Mouse (Mus musculus) ZHBTc4 (cell line): ENCODE data around the gene 2900011O08Rik.
A peak's percentile ranks its signal among the peaks of the same experiment; 100 is the strongest.

Source experiments
- DNase-seq: peaks from one replicate; pipeline ENCODE4 v3.0.0-alpha.2; 2011; ENCODE audit warnings: low read depth, low spot score

Gene 2900011O08Rik

GRCm38 (mm10) chr16:14004726-14005125 lies 18.3 kb downstream of the 2900011O08Rik start:
- no peak for DNase-seq

- DNase-seq: no peak
Measured at GRCm38 (mm10) chr16:14005266-14005665, 18.9 kb downstream of the 2900011O08Rik start.

- no peak for DNase-seq
Measured at GRCm38 (mm10) chr16:14008081-14008480, 21.7 kb downstream of the 2900011O08Rik start.

GRCm38 (mm10) chr16:14008708-14009107 lies 22.3 kb downstream of the 2900011O08Rik start:
- no peak for DNase-seq

- DNase-seq: no peak
Measured at GRCm38 (mm10) chr16:14009966-14010365, 23.6 kb downstream of the 2900011O08Rik start.

GRCm38 (mm10) chr16:14017306-14017705 lies 30.9 kb downstream of the 2900011O08Rik start:
- DNase-seq: peak; percentile 49

GRCm38 (mm10) chr16:14021166-14021822 lies 34.9 kb downstream of the 2900011O08Rik start:
- peak; percentile 64 for DNase-seq

GRCm38 (mm10) chr16:14025091-14025990 lies 38.9 kb downstream of the 2900011O08Rik start:
- DNase-seq: peak; percentile 25

GRCm38 (mm10) chr16:14029072-14029471 lies 42.7 kb downstream of the 2900011O08Rik start:
- DNase-seq: no peak

GRCm38 (mm10) chr16:14029851-14030250 lies 43.4 kb downstream of the 2900011O08Rik start:
- no peak for DNase-seq

- DNase-seq: no peak
Measured at GRCm38 (mm10) chr16:14030650-14031049, 44.2 kb downstream of the 2900011O08Rik start.

- no peak for DNase-seq
Measured at GRCm38 (mm10) chr16:14033076-14033475, 46.7 kb downstream of the 2900011O08Rik start.

- no peak for DNase-seq
Measured at GRCm38 (mm10) chr16:14042421-14042820, 56.0 kb downstream of the 2900011O08Rik start.

- DNase-seq: peak; percentile 39
Measured at GRCm38 (mm10) chr16:14044695-14045094, 58.3 kb downstream of the 2900011O08Rik start.

- no peak for DNase-seq
Measured at GRCm38 (mm10) chr16:14046224-14046756, 59.9 kb downstream of the 2900011O08Rik start.

- DNase-seq: no peak
Measured at GRCm38 (mm10) chr16:14052221-14052620, 65.8 kb downstream of the 2900011O08Rik start.

GRCm38 (mm10) chr16:14053116-14053515 lies 66.7 kb downstream of the 2900011O08Rik start:
- DNase-seq: no peak

GRCm38 (mm10) chr16:14055271-14055670 lies 68.9 kb downstream of the 2900011O08Rik start:
- DNase-seq: no peak

GRCm38 (mm10) chr16:14056734-14057133 lies 70.3 kb downstream of the 2900011O08Rik start:
- DNase-seq: no peak

- DNase-seq: peak; percentile 7
Measured at GRCm38 (mm10) chr16:14058541-14058940, 72.1 kb downstream of the 2900011O08Rik start.

- no peak for DNase-seq
Measured at GRCm38 (mm10) chr16:14059118-14059854, 72.9 kb downstream of the 2900011O08Rik start.

- no peak for DNase-seq
Measured at GRCm38 (mm10) chr16:14059869-14060268, 73.5 kb downstream of the 2900011O08Rik start.
